Mouse (Mus musculus) adrenal gland, postnatal 4 days (tissue): ENCODE results near the gene Yjefn3. TPM values are rescaled to one million over a fixed set of nuclear protein-coding genes. Genes with fewer than 3 reads are reported as not detected.

Experiments used
- DNase-seq, 2 experiments: peaks; one replicate each; pipeline ENCODE4 v3.0.0; 2021 to 2022; ENCODE audit warnings: low spot score in 2 of 2, mixed read lengths in 2 of 2
- total RNA-seq, 2 experiments: library from RNA; stranded (reverse); gene quantifications; 2 replicates each; pipeline ENCODE4 v1.2.3; 2021

Gene Yjefn3
- total RNA-seq, 2 experiments from 2014 or later: 1.6 to 2.3 TPM

GRCm38 (mm10) chr8:69911917-69912316 is 9.4 kb upstream of the Yjefn3 start:
- no peak for DNase-seq

GRCm38 (mm10) chr8:69907106-69907505 is 4.6 kb upstream of the Yjefn3 start:
- DNase-seq: no peak

GRCm38 (mm10) chr8:69906260-69906659 is 3.7 kb upstream of the Yjefn3 start:
- DNase-seq: no peak

- DNase-seq: no peak
These were observed 1.6 kb upstream of the Yjefn3 start for GRCm38 (mm10) chr8:69904096-69904495.

- DNase-seq: peak; percentile 98 to 99
These were observed 591 bp upstream of the Yjefn3 start for GRCm38 (mm10) chr8:69903063-69903542.

GRCm38 (mm10) chr8:69901484-69902162 is 889 bp downstream of the Yjefn3 start:
- peak; percentile 94 to 95 for DNase-seq

GRCm38 (mm10) chr8:69900895-69901451 is 1.5 kb downstream of the Yjefn3 start:
- DNase-seq: no peak

GRCm38 (mm10) chr8:69899876-69900275 is 2.6 kb downstream of the Yjefn3 start:
- no peak for DNase-seq

GRCm38 (mm10) chr8:69897857-69898256 is 4.7 kb downstream of the Yjefn3 start:
- DNase-seq: no peak

- no peak for DNase-seq
These were observed 6.6 kb downstream of the Yjefn3 start for GRCm38 (mm10) chr8:69895772-69896451.

GRCm38 (mm10) chr8:69894836-69895332 is 7.6 kb downstream of the Yjefn3 start:
- DNase-seq: no peak

GRCm38 (mm10) chr8:69893863-69894262 is 8.6 kb downstream of the Yjefn3 start:
- peak in 1 of 2 experiments; percentile 47 for DNase-seq

- DNase-seq: no peak
These were observed 11.7 kb downstream of the Yjefn3 start for GRCm38 (mm10) chr8:69890813-69891241.

- DNase-seq: no peak
These were observed 13.6 kb downstream of the Yjefn3 start for GRCm38 (mm10) chr8:69888902-69889301.

- no peak for DNase-seq
These were observed 14.2 kb downstream of the Yjefn3 start for GRCm38 (mm10) chr8:69888244-69888866.

GRCm38 (mm10) chr8:69887289-69888243 is 14.9 kb downstream of the Yjefn3 start, which contains the start of gene Cilp2:
Cilp2 (minus strand) TSS chr8:69887687.
- no peak for DNase-seq

- DNase-seq: no peak
These were observed 18.4 kb downstream of the Yjefn3 start for GRCm38 (mm10) chr8:69884141-69884540.

GRCm38 (mm10) chr8:69882833-69883600 is 19.5 kb downstream of the Yjefn3 start:
- no peak for DNase-seq

- DNase-seq: no peak
These were observed 20.3 kb downstream of the Yjefn3 start for GRCm38 (mm10) chr8:69882021-69882756.
